Mouse (Mus musculus) forebrain, embryonic 11.5 days (tissue): Measurements from ENCODE around the gene Car14. TPM values are rescaled to one million over a fixed set of nuclear protein-coding genes. Genes with fewer than 3 reads are reported as not detected.

ENCODE experiments used
- ATAC-seq: fragments of 200-750 bp; cut with Nextera tagmentation; replicated peaks from 2 replicates; pipeline ENCODE4 v1.8.0; 2017; ENCODE audit warnings: moderate TSS enrichment; ENCODE audit not compliant: low FRiP score
- DNase-seq: peaks from one replicate; pipeline ENCODE4 v3.0.0-alpha.2; 2017; ENCODE audit warnings: low spot score
- H3K27ac ChIP-seq: fragments of 300-500 bp; sonication (generic); 2 replicates; pipeline ENCODE4 v1.5.1; 2014; ENCODE audit warnings: low read depth, low read length
- H3K27me3 ChIP-seq: fragments of 300-500 bp; sonication (generic); 2 replicates; pipeline ENCODE4 v1.6.1; 2014; ENCODE audit warnings: mild to moderate bottlenecking, low read length, mixed read lengths; ENCODE audit not compliant: control insufficient read depth, insufficient read depth
- H3K36me3 ChIP-seq: fragments of 300-500 bp; sonication (generic); 2 replicates; pipeline ENCODE4 v1.6.1; 2014; ENCODE audit warnings: mild to moderate bottlenecking, low read length, moderate library complexity, mixed read lengths; ENCODE audit not compliant: control insufficient read depth, insufficient read depth
- H3K4me1 ChIP-seq: fragments of 300-500 bp; sonication (generic); replicated peaks from 2 replicates; pipeline ENCODE4 v1.6.1; 2014; ENCODE audit warnings: low read length, mixed read lengths; ENCODE audit not compliant: control insufficient read depth, insufficient read depth
- H3K4me2 ChIP-seq: fragments of 300-500 bp; sonication (generic); 2 replicates; pipeline ENCODE4 v1.6.1; 2014; ENCODE audit warnings: low read depth, mild to moderate bottlenecking, low read length, moderate library complexity, mixed read lengths; ENCODE audit not compliant: severe bottlenecking
- H3K4me3 ChIP-seq: fragments of 300-500 bp; sonication (generic); 2 replicates; pipeline ENCODE4 v1.5.1; 2014; ENCODE audit warnings: low read depth, low read length
- H3K9ac ChIP-seq: fragments of 300-500 bp; sonication (generic); 2 replicates; pipeline ENCODE4 v1.6.1; 2014; ENCODE audit warnings: low read length
- H3K9me3 ChIP-seq: fragments of 300-500 bp; sonication (generic); 2 replicates; pipeline ENCODE4 v1.6.1; 2016; ENCODE audit warnings: low read length, mixed read lengths; ENCODE audit not compliant: control insufficient read depth
- WGBS: fragments of 180-500 bp; shearing (Covaris S2); extraction: QIAGEN DNeasy Blood & Tissue Kit; methylation state at CpG from one replicate; pipeline ENCODE4 v1.1.7; 2014; 5-methylcytosine and 5-hydroxymethylcytosine counted together
- polyA plus RNA-seq: library from polyadenylated mRNA; unstranded; fragments of >200 nt; fragmentation: Nextera tagmentation; extraction: Ambion mirVana; gene quantifications from 2 replicates; pipeline ENCODE4 v1.2.1, GENCODE M21; 2014

Car14 gene
- polyA plus RNA-seq, 1 experiment from 2014 or later = 49.4 TPM

- no peak overlapping the region for H3K9ac ChIP-seq
- no peaks in the 10 kb centered on the region for H3K27me3 ChIP-seq
- peaks cover 25% of the 10 kb centered on the region for H3K36me3 ChIP-seq
- no peak overlapping the region for H3K4me3 ChIP-seq
- WGBS = 93% methylated on average over 7 of the region's 7 CpGs
- no peaks in the 10 kb centered on the region for H3K4me1 ChIP-seq
- H3K9me3 ChIP-seq = no peaks in the 10 kb centered on the region
- DNase-seq (no peak), ATAC-seq (no peak)
- H3K27ac ChIP-seq = no peak overlapping the region
- no peak overlapping the region for H3K4me2 ChIP-seq
Measured at GRCm38 (mm10) chr3:95943226-95943625, 38.7 kb upstream of the Car14 start.

GRCm38 (mm10) chr3:95942749-95943148, 38.3 kb upstream of the Car14 start:
- ATAC-seq (no peak), DNase-seq (no peak)
- Histone ChIP-seq H3K9me3 (no peaks in the 10 kb centered on the region), H3K4me2 (no peak overlapping the region), H3K9ac (no peak overlapping the region), H3K4me3 (no peak overlapping the region), H3K27me3 (no peaks in the 10 kb centered on the region), H3K27ac (no peak overlapping the region), H3K4me1 (no peaks in the 10 kb centered on the region), H3K36me3 (peaks cover 30% of the 10 kb centered on the region)
- WGBS = 91% methylated on average over 6 of the region's 6 CpGs

- H3K36me3 ChIP-seq = peaks cover 39% of the 10 kb centered on the region
- H3K9me3 ChIP-seq = no peaks in the 10 kb centered on the region
- H3K27ac ChIP-seq = no peak overlapping the region
- WGBS = 95% methylated on average over 15 of the region's 15 CpGs
- no peak overlapping the region for H3K4me2 ChIP-seq
- DNase-seq = peak; percentile 60
- H3K27me3 ChIP-seq = no peaks in the 10 kb centered on the region
- H3K9ac ChIP-seq = no peak overlapping the region
- H3K4me3 ChIP-seq = no peak overlapping the region
- H3K4me1 ChIP-seq = no peaks in the 10 kb centered on the region
- no peak for ATAC-seq
Measured at GRCm38 (mm10) chr3:95938835-95939234, 34.3 kb upstream of the Car14 start.

GRCm38 (mm10) chr3:95938217-95938616, 33.7 kb upstream of the Car14 start:
- no peak for DNase-seq
- H3K4me1 ChIP-seq = no peaks in the 10 kb centered on the region
- 95% methylated on average over 8 of the region's 8 CpGs for WGBS

GRCm38 (mm10) chr3:95934448-95934847, 30.0 kb upstream of the Car14 start:
- H3K4me3 ChIP-seq = no peak overlapping the region
- H3K36me3 ChIP-seq = peaks cover 29% of the 10 kb centered on the region
- 91% methylated on average over 1 of the region's 1 CpGs for WGBS
- no peak for ATAC-seq
- H3K27ac ChIP-seq = no peak overlapping the region
- H3K9ac ChIP-seq = no peak overlapping the region
- H3K27me3 ChIP-seq = no peaks in the 10 kb centered on the region
- DNase-seq = no peak
- no peak overlapping the region for H3K4me2 ChIP-seq
- no peaks in the 10 kb centered on the region for H3K9me3 ChIP-seq
- H3K4me1 ChIP-seq = no peaks in the 10 kb centered on the region; the same call in 1 of the 2 replicates

More at GRCm38 (mm10) chr3:95938217-95938616, 33.7 kb upstream of the Car14 start:
- Histone ChIP-seq H3K27me3 (no peaks in the 10 kb centered on the region), H3K4me3 (no peak overlapping the region), H3K9me3 (no peaks in the 10 kb centered on the region), H3K27ac (no peak overlapping the region), H3K4me2 (no peak overlapping the region), H3K36me3 (peaks cover 40% of the 10 kb centered on the region), H3K9ac (no peak overlapping the region)
- no peak for ATAC-seq

- H3K4me2 ChIP-seq = no peak overlapping the region
- WGBS = 94% methylated on average over 7 of the region's 7 CpGs
- no peaks in the 10 kb centered on the region for H3K27me3 ChIP-seq
- no peak overlapping the region for H3K4me3 ChIP-seq
- ATAC-seq = no peak
- no peak for DNase-seq
- H3K4me1 ChIP-seq = no peaks in the 10 kb centered on the region; the same call in 1 of the 2 replicates
- H3K36me3 ChIP-seq = peaks cover 20% of the 10 kb centered on the region
- no peaks in the 10 kb centered on the region for H3K9me3 ChIP-seq
- H3K9ac ChIP-seq = no peak overlapping the region
- H3K27ac ChIP-seq = no peak overlapping the region
Measured at GRCm38 (mm10) chr3:95933111-95933750, 28.7 kb upstream of the Car14 start.

GRCm38 (mm10) chr3:95932566-95932965, 28.1 kb upstream of the Car14 start:
- Histone ChIP-seq H3K9me3 (no peaks in the 10 kb centered on the region), H3K36me3 (peaks cover 14% of the 10 kb centered on the region), H3K4me3 (no peak overlapping the region), H3K4me2 (no peak overlapping the region), H3K9ac (no peak overlapping the region), H3K4me1 (no peaks in the 10 kb centered on the region; the same call in 1 of the 2 replicates), H3K27ac (no peak overlapping the region), H3K27me3 (no peaks in the 10 kb centered on the region)
- 92% methylated on average over 7 of the region's 7 CpGs for WGBS
- DNase-seq (no peak), ATAC-seq (no peak)

GRCm38 (mm10) chr3:95932157-95932556, 27.7 kb upstream of the Car14 start:
- ATAC-seq (no peak), DNase-seq (no peak)
- Histone ChIP-seq H3K9ac (no peak overlapping the region), H3K27ac (no peak overlapping the region), H3K9me3 (no peaks in the 10 kb centered on the region), H3K27me3 (no peaks in the 10 kb centered on the region), H3K4me3 (no peak overlapping the region), H3K4me1 (no peaks in the 10 kb centered on the region; the same call in 1 of the 2 replicates), H3K36me3 (peaks cover 10% of the 10 kb centered on the region), H3K4me2 (no peak overlapping the region)
- 82% methylated on average over 1 of the region's 1 CpGs for WGBS

- Histone ChIP-seq H3K4me1 (no peaks in the 10 kb centered on the region; the same call in 1 of the 2 replicates), H3K9me3 (no peaks in the 10 kb centered on the region), H3K4me3 (no peak overlapping the region), H3K27ac (no peak overlapping the region), H3K36me3 (peaks cover 8% of the 10 kb centered on the region; the same call in 1 of the 2 replicates), H3K4me2 (0 out of 2 replicates have a peak overlapping the region, but pooled peaks have one; percentile 15), H3K9ac (no peak overlapping the region), H3K27me3 (no peaks in the 10 kb centered on the region)
- ATAC-seq = no peak
- WGBS = 88% methylated on average over 1 of the region's 1 CpGs
- no peak for DNase-seq
Measured at GRCm38 (mm10) chr3:95931471-95931870, 27.0 kb upstream of the Car14 start.
